Comparison of ENCODE assay signal across 25 mouse cellular contexts in the genomic region with DNA sequence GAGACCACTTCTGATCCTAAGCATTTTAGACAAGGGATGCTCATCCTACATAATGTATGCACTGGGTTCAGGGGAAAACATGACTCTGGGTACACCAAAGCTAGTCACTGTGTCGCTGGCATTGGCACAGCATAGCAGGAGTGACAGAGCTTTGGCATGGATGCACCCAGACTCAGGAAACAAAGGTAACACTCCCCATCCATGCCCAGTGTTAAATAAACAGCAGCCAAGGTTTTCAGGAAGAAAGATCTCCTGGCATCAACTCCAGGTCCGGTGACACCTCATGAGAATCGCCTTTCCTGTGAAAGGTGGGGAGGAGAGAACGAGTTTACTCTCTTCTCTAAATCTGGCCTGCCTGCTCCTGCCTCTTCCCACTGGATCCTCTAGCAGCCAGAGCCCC. TPM values are rescaled to one million over a fixed set of nuclear protein-coding genes. Genes with fewer than 3 reads are reported as not detected.
DNase-seq lines count a peak whose midpoint lies in the region; ATAC-seq lines count a peak whose summit lies in the region.
"Had no signal": no experiment of that assay in that cellular context is flagged by ENCODE, and none has a peak within 500 bp of the region (broad histone marks: within the 10 kb centered on the region; RNA-seq: fewer than 3 reads in every experiment).

No protein-coding gene starts in this region.

- H3K36me3 ChIP-seq in kidney, embryonic 15.5 days = no peaks in the 10 kb centered on the region
- no peaks in the 10 kb centered on the region for H3K36me3 ChIP-seq in forebrain, embryonic 16.5 days (ENCODE audit: control insufficient read depth, insufficient read depth)
- H3K36me3 ChIP-seq: embryonic facial prominence, embryonic 10.5 days; heart, embryonic 13.5 days; hindbrain, embryonic 15.5 days had no signal

- no peak overlapping the region for H3K4me2 ChIP-seq in kidney, embryonic 15.5 days
- no peak overlapping the region for H3K4me2 ChIP-seq in forebrain, embryonic 16.5 days (ENCODE audit: low read length)
- H3K4me2 ChIP-seq: forebrain, embryonic 13.5 days; heart, embryonic 13.5 days; hindbrain, embryonic 15.5 days had no signal

- WGBS in kidney, embryonic 15.5 days = 78% methylated on average over 4 of the region's 4 CpGs
- 73% methylated on average over 4 of the region's 4 CpGs for WGBS in forebrain, embryonic 16.5 days

- H3K4me1 ChIP-seq in kidney, embryonic 15.5 days = peaks cover 16% of the 10 kb centered on the region
- H3K4me1 ChIP-seq in forebrain, embryonic 16.5 days (replicated peaks; ENCODE audit: control insufficient read depth, insufficient read depth, low read length) = no peaks in the 10 kb centered on the region
- H3K4me1 ChIP-seq: embryonic facial prominence, embryonic 10.5 days; forebrain, embryonic 13.5 days; hindbrain, embryonic 15.5 days had no signal

- H3K9ac ChIP-seq in kidney, embryonic 15.5 days = no peak overlapping the region
- H3K9ac ChIP-seq in forebrain, embryonic 16.5 days (replicated peaks; ENCODE audit: low read depth, low read length) = no peak overlapping the region
- H3K9ac ChIP-seq: forebrain, embryonic 13.5 days; heart, embryonic 13.5 days; hindbrain, embryonic 15.5 days had no signal

- peak; percentile 13 to 16 for DNase-seq in cerebellum, adult 18-20 months
- no peak for DNase-seq in cerebellum, adult 9-10 months
- DNase-seq in kidney, adult 9 months = peak; percentile 56
- DNase-seq in cerebellum, adult 9-11 months = peak; percentile 17
- peak; percentile 57 to 69 for DNase-seq in cerebellum, postnatal 25 days
- no peak for DNase-seq in left cerebral cortex, postnatal 25 days (ENCODE audit: low spot score in 2 of 2)
- DNase-seq: adrenal gland, postnatal 14 days; gastrocnemius, adult 2 months; gastrocnemius, postnatal 36 days; heart, adult 11 months; heart, postnatal 36 days; kidney, adult 11 months had no signal

- H3K4me3 ChIP-seq in kidney, embryonic 15.5 days (replicated peaks) = no peak overlapping the region
- H3K4me3 ChIP-seq in forebrain, embryonic 16.5 days (replicated peaks; ENCODE audit: low read length) = no peak overlapping the region
- H3K4me3 ChIP-seq: embryonic facial prominence, embryonic 10.5 days; forebrain, embryonic 13.5 days; gastrocnemius, adult 2 months; heart, embryonic 13.5 days; hindbrain, embryonic 15.5 days had no signal

- intact Hi-C loops in left cerebral cortex, postnatal 25 days (cut with DNase I) = no loop called here

- H3K9me3 ChIP-seq in kidney, embryonic 15.5 days (replicated peaks) = no peaks in the 10 kb centered on the region
- H3K9me3 ChIP-seq in forebrain, embryonic 16.5 days (ENCODE audit: control insufficient read depth, low read length) = no peaks in the 10 kb centered on the region
- H3K9me3 ChIP-seq: embryonic facial prominence, embryonic 10.5 days; forebrain, embryonic 13.5 days; heart, embryonic 13.5 days; hindbrain, embryonic 15.5 days had no signal

- no peak overlapping the region for H3K27ac ChIP-seq in kidney, embryonic 15.5 days
- no peak overlapping the region for H3K27ac ChIP-seq in forebrain, embryonic 16.5 days (ENCODE audit: low read length)
- H3K27ac ChIP-seq: embryonic facial prominence, embryonic 10.5 days; forebrain, embryonic 13.5 days; gastrocnemius, adult 2 months; heart, embryonic 13.5 days; hindbrain, embryonic 15.5 days had no signal

- ATAC-seq in kidney, embryonic 15.5 days (replicated peaks; ENCODE audit: low FRiP score) = no peak
- no peak for ATAC-seq in forebrain, embryonic 16.5 days
- ATAC-seq: activated CD4-positive, CD25-positive, alpha-beta regulatory T cell, adult 4 months; forebrain, embryonic 13.5 days; Patski had no signal

- H3K27me3 ChIP-seq in kidney, embryonic 15.5 days = no peaks in the 10 kb centered on the region
- H3K27me3 ChIP-seq in forebrain, embryonic 16.5 days (replicated peaks; ENCODE audit: control insufficient read depth, insufficient read depth, low read length) = no peaks in the 10 kb centered on the region
- H3K27me3 ChIP-seq: CH12.LX; forebrain, embryonic 13.5 days; hindbrain, embryonic 15.5 days had no signal

RNA-seq across cellular contexts. Expression of a gene that starts 2.2 kb away (rescaled TPM):
- 0.05 TPM in 1 of 2 replicates, not detected in the other for polyA plus RNA-seq in kidney, embryonic 15.5 days (2015; fragmentation: Nextera tagmentation; extraction: Ambion mirVana)
- not detected for total RNA-seq in left cerebral cortex, postnatal 25 days (2021)
- polyA plus RNA-seq in forebrain, embryonic 16.5 days (2015; fragmentation: Nextera tagmentation; extraction: Ambion mirVana) = not detected in 2 replicates
- total RNA-seq: gastrocnemius, adult 2 months; heart, postnatal 36 days had no signal
- polyA plus RNA-seq: embryonic facial prominence, embryonic 10.5 days; embryonic facial prominence, embryonic 14.5 days; forebrain, embryonic 13.5 days; heart, embryonic 13.5 days; hindbrain, embryonic 11.5 days; hindbrain, embryonic 15.5 days; Patski had no signal

RNA-seq across cellular contexts. Expression of a gene that starts 28.0 kb away (rescaled TPM):
- polyA plus RNA-seq in kidney, embryonic 15.5 days (2015; fragmentation: Nextera tagmentation; extraction: Ambion mirVana) = not detected in 2 replicates
- not detected for total RNA-seq in left cerebral cortex, postnatal 25 days (2021)
- not detected in 2 replicates for polyA plus RNA-seq in forebrain, embryonic 16.5 days (2015; fragmentation: Nextera tagmentation; extraction: Ambion mirVana)
- total RNA-seq: adrenal gland, postnatal 14 days had no signal
- polyA plus RNA-seq: activated CD4-positive, CD25-positive, alpha-beta regulatory T cell, adult 4 months; embryonic facial prominence, embryonic 10.5 days; forebrain, embryonic 13.5 days; heart, embryonic 13.5 days; hindbrain, embryonic 11.5 days; hindbrain, embryonic 15.5 days had no signal

RNA-seq across cellular contexts. Expression of a gene that starts 36.8 kb away (rescaled TPM):
- polyA plus RNA-seq in kidney, embryonic 15.5 days (2015; fragmentation: Nextera tagmentation; extraction: Ambion mirVana) = 0.47 TPM in 1 of 2 replicates, not detected in the other
- total RNA-seq in left cerebral cortex, postnatal 25 days (2021) = not detected
- not detected in 2 replicates for polyA plus RNA-seq in forebrain, embryonic 16.5 days (2015; fragmentation: Nextera tagmentation; extraction: Ambion mirVana)
- total RNA-seq: gastrocnemius, adult 2 months; gastrocnemius, postnatal 36 days had no signal
- polyA plus RNA-seq: embryonic facial prominence, embryonic 10.5 days; embryonic facial prominence, embryonic 14.5 days; forebrain, embryonic 13.5 days; hindbrain, embryonic 11.5 days; Patski had no signal

RNA-seq across cellular contexts. Expression of a gene that starts 58.6 kb away (rescaled TPM):
- polyA plus RNA-seq in kidney, embryonic 15.5 days (2015; fragmentation: Nextera tagmentation; extraction: Ambion mirVana) = 0.13 TPM in 1 of 2 replicates, not detected in the other
- total RNA-seq in left cerebral cortex, postnatal 25 days (2021) = not detected
- not detected in 2 replicates for polyA plus RNA-seq in forebrain, embryonic 16.5 days (2015; fragmentation: Nextera tagmentation; extraction: Ambion mirVana)
- total RNA-seq: adrenal gland, adult 18-20 months; adrenal gland, postnatal 14 days; CH12.LX; gastrocnemius, adult 2 months; gastrocnemius, postnatal 36 days; heart, postnatal 36 days had no signal
- polyA plus RNA-seq: activated CD4-positive, CD25-positive, alpha-beta regulatory T cell, adult 4 months; embryonic facial prominence, embryonic 10.5 days; embryonic facial prominence, embryonic 14.5 days; forebrain, embryonic 13.5 days; heart, embryonic 13.5 days; heart, postnatal 0 days; hindbrain, embryonic 11.5 days; hindbrain, embryonic 15.5 days had no signal

Comparison
In these comparisons a context has a peak if more than half of its experiments do, and no peak if none do; other contexts are left out.
1. DNase-seq: peak in cerebellum, adult 18-20 months (2 of 2), kidney, adult 9 months (single experiment), cerebellum, adult 9-11 months (single experiment) and cerebellum, postnatal 25 days (2 of 2); none in cerebellum, adult 9-10 months (single experiment) and left cerebral cortex, postnatal 25 days (0 of 2).